Mouse (Mus musculus) bone marrow macrophage, adult 2 months (primary cell): ENCODE measurements around the gene Slco4a1.

ENCODE experiments used
- CTCF ChIP-seq: IDR thresholded peaks from 2 replicates; pipeline ENCODE4 v1.5.1; 2012; ENCODE audit warnings: low read depth, mild to moderate bottlenecking, low read length, moderate library complexity
- POLR2A ChIP-seq: IDR thresholded peaks from 2 replicates; pipeline ENCODE4 v1.6.1; 2012; ENCODE audit warnings: mild to moderate bottlenecking, low read depth, low read length, borderline replicate concordance

DNA sequence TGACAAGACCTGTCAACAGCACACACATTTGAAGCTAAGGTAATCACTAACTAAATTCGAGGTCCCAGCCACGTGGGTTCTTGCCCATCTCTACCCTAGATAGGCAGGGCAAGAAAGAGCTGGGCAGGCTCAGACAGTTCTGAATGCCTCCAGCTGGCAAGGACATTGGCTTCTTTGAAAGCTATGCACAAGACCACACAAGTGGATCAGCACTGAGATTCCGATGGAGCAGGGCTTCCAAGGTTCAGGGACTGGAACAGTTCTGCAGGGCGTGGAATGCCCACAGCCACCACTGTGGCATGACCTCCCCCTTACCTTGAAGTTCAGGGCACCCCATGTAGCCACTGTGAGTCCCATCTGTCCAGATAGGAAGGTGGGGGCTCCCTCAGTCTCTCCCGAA lies 5.5 kb upstream of the Slco4a1 start:
- TF ChIP-seq POLR2A = no peak
- TF ChIP-seq CTCF = no peak
